Mouse (Mus musculus): ENCODE results near the gene Glg1.
"Not testable (repeated sequence)": the region's sequence is repeated elsewhere in the genome, so short reads cannot be mapped to it uniquely, and the experiment has no call there.

DNA sequence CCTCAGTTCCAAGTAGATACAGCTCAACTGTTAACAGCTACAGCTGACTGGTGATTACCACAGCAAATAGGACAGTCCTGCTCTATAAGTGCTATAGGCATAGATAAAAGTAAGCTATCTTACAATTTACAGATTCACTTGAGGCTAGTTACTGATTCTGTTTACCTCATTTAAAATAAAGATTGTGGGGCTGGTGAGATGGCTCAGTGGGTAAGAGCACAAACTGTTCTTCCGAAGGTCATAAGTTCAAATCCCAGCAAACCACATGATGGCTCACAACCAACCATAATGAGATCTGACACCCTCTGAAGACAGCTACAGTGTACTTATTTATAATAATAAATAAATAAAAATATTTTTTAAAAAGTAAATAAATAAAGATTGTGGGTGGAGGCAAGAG lies 12.2 kb downstream of the Glg1 start:
- not testable (repeated sequence) for TF ChIP-seq CTCF (IDR thresholded peaks at IDR 0.05; ENCODE audit: control insufficient read depth, insufficient read depth, insufficient read length); MAX (IDR thresholded peaks at IDR 0.05)

Data from C2C12 (cell line).